ENCODE assay signal across 8 mouse cellular contexts in genomic region chr17:70706976-70707818, GRCm38 (mm10).
DNase-seq lines count a peak whose midpoint lies in the region; ATAC-seq and TF ChIP-seq lines count a peak whose summit lies in the region.

No protein-coding gene starts in this region.

- H3K4me1 ChIP-seq in CH12.LX (ENCODE audit: control insufficient read depth in 1 of 2, insufficient read depth in 2 of 2): peaks cover 0 to 15% of the 10 kb centered on the region in 2 experiments; a peak in 2 of 4 replicates
- H3K4me1 ChIP-seq in forebrain, embryonic 15.5 days: peaks cover 6% of the 10 kb centered on the region
- no peaks in the 10 kb centered on the region; the same call in 1 of the 2 replicates for H3K4me1 ChIP-seq in lung, adult 2 months (ENCODE audit: control insufficient read depth, insufficient read depth, low read length)

- no peaks in the 10 kb centered on the region for H3K36me3 ChIP-seq in CH12.LX (replicated peaks in 1 of 2; ENCODE audit: control insufficient read depth in 1 of 2, insufficient read depth in 1 of 2, low read length in 1 of 2)
- no peaks in the 10 kb centered on the region for H3K36me3 ChIP-seq in forebrain, embryonic 15.5 days

- peak overlapping the region; percentile 67 for H3K4me2 ChIP-seq in CH12.LX (ENCODE audit: insufficient read depth, low read depth, poor library complexity, severe bottlenecking)
- peak overlapping the region; percentile 51 for H3K4me2 ChIP-seq in forebrain, embryonic 15.5 days (replicated peaks)

- peaks cover 2% of the 10 kb centered on the region for H3K27me3 ChIP-seq in CH12.LX (replicated peaks)
- H3K27me3 ChIP-seq in forebrain, embryonic 15.5 days: 0 out of 2 replicates have a peak, but pooled peaks cover 3% of the 10 kb centered on the region

- no peak overlapping the region for H3K27ac ChIP-seq in CH12.LX (ENCODE audit: insufficient read depth, low read depth)
- no peak overlapping the region for H3K27ac ChIP-seq in forebrain, embryonic 15.5 days (replicated peaks)

- 4% methylated on average over 28 of the region's 28 CpGs for WGBS in forebrain, embryonic 15.5 days
- 5% methylated on average over 28 of the region's 28 CpGs for WGBS in lung, adult 2 months

- peak; percentile 62 for ATAC-seq in cerebellum, adult (ENCODE audit: insufficient number of reproducible peaks, low FRiP score, low TSS enrichment)
- ATAC-seq in forebrain, embryonic 15.5 days (replicated peaks): peak; percentile 83
- ATAC-seq in neutrophil, adult 5-6 weeks (ENCODE audit: extremely low read depth, insufficient number of reproducible peaks, low FRiP score, poor library complexity, severe bottlenecking): peak; percentile 54; the same call in 1 of the 2 replicates

- intact Hi-C loops in heart, postnatal 25 days (cut with DNase I): loop anchor here (1.0 kb wide), 1 partner anchor 261 kb away; no protein-coding TSS in a partner anchor

- TF ChIP-seq EP300 in CH12.LX (IDR thresholded peaks at IDR 0.05; ENCODE audit: low read length): no peak

- no peaks in the 10 kb centered on the region for H3K9me3 ChIP-seq in CH12.LX (replicated peaks; ENCODE audit: low read length)
- H3K9me3 ChIP-seq in forebrain, embryonic 15.5 days: no peaks in the 10 kb centered on the region

- TF ChIP-seq RAD21 in CH12.LX (IDR thresholded peaks at IDR 0.05; ENCODE audit: low read depth, low read length): peak; percentile 95

- H3K4me3 ChIP-seq in CH12.LX (replicated peaks in 1 of 3; ENCODE audit: low read depth in 2 of 3, low read length in 2 of 3, poor library complexity in 1 of 3): peak overlapping the region in 2 of 3 experiments; percentile 5 to 10
- H3K4me3 ChIP-seq in forebrain, embryonic 15.5 days: peak overlapping the region; percentile 26
- H3K4me3 ChIP-seq in lung, adult 2 months (replicated peaks; ENCODE audit: extremely low read depth, low read depth, low read length): no peak overlapping the region

- peak; percentile 90 to 92 for TF ChIP-seq CTCF in CH12.LX (conservative IDR thresholded peaks at IDR 0.05 in 1 of 2, IDR thresholded peaks at IDR 0.05 in 1 of 2; ENCODE audit: low read depth in 2 of 2, low read length in 2 of 2)
- peak; percentile 90 for TF ChIP-seq CTCF in lung, adult 2 months (IDR thresholded peaks at IDR 0.05; ENCODE audit: insufficient read depth, low read length)

- dilution Hi-C loops in CH12.LX (cut with MboI; ENCODE audit: extremely low pct_ligation_motif_present, extremely low pct_unique_long_range_greater_than_20kb, low sequenced_read_pairs): no loop called here

- in situ Hi-C loops in CH12.LX (cut with MboI; ENCODE audit: low pct_ligation_motif_present, low pct_unique_long_range_greater_than_20kb, low sequenced_read_pairs): no loop called here

- no peak overlapping the region for H3K9ac ChIP-seq in CH12.LX (ENCODE audit: insufficient read depth, low read depth)
- H3K9ac ChIP-seq in forebrain, embryonic 15.5 days (replicated peaks): peak overlapping the region; percentile 38; the same call in 1 of the 2 replicates

- DNase-seq in CH12.LX (ENCODE audit: extremely low read depth): peak; percentile 74
- peak; percentile 65 for DNase-seq in heart, postnatal 25 days (ENCODE audit: low spot score)
- peak; percentile 82 for DNase-seq in layer of hippocampus, adult 11-12 months (ENCODE audit: low spot score)
- DNase-seq in lung, adult 2 months: peak; percentile 79
- peak; percentile 78 for DNase-seq in testis, postnatal 14 days (ENCODE audit: low spot score)

- no peak for TF ChIP-seq POLR2A in CH12.LX (IDR thresholded peaks at IDR 0.05; ENCODE audit: low read depth, low read length)
- TF ChIP-seq POLR2A in lung, adult 2 months (IDR thresholded peaks at IDR 0.05; ENCODE audit: borderline replicate concordance, extremely low read depth, low read depth, low read length): no peak

- no peaks in the 10 kb centered on the region for H3K79me2 ChIP-seq in CH12.LX (replicated peaks; ENCODE audit: control insufficient read depth, extremely low read depth, insufficient read depth, poor library complexity, severe bottlenecking)

TF ChIP-seq in CH12.LX, 34 proteins besides CTCF, POLR2A, EP300 and RAD21:
- TF ChIP-seq MAFK (IDR thresholded peaks at IDR 0.05; ENCODE audit: insufficient replicate concordance, low read length) (no peak), RCOR1 (conservative IDR thresholded peaks at IDR 0.05; ENCODE audit: low read depth, low read length) (no peak), ZMIZ1 (IDR thresholded peaks at IDR 0.05; ENCODE audit: low read depth, low read length) (no peak), SIN3A (IDR thresholded peaks at IDR 0.05; ENCODE audit: low read length) (no peak), GABPA (IDR thresholded peaks at IDR 0.05; ENCODE audit: insufficient replicate concordance, low read depth, low read length) (no peak), JUND (conservative IDR thresholded peaks at IDR 0.05; ENCODE audit: low read depth, low read length) (no peak), MEF2A (IDR thresholded peaks at IDR 0.05; ENCODE audit: borderline replicate concordance, low read depth, low read length) (no peak), TCF12 (IDR thresholded peaks at IDR 0.05; ENCODE audit: low read depth, low read length) (0 out of 2 replicates have a peak, but pooled peaks have one; percentile 19), HCFC1 (IDR thresholded peaks at IDR 0.05; ENCODE audit: low read depth, low read length) (no peak), POLR2AphosphoS2 (IDR thresholded peaks at IDR 0.05; ENCODE audit: low read depth, low read length) (no peak), SMC3 (IDR thresholded peaks at IDR 0.05; ENCODE audit: low read depth, low read length) (peak; percentile 85), KAT2A (IDR thresholded peaks at IDR 0.05; ENCODE audit: insufficient replicate concordance, low read length) (no peak), ZC3H11A (IDR thresholded peaks at IDR 0.05; ENCODE audit: low read depth, low read length) (peak; percentile 31), NELFE (IDR thresholded peaks at IDR 0.05; ENCODE audit: low read depth, low read length) (no peak), MAX (IDR thresholded peaks at IDR 0.05; ENCODE audit: low read length) (peak; percentile 57), MXI1 (IDR thresholded peaks at IDR 0.05; ENCODE audit: low read depth, low read length) (peak; percentile 50; the same call in 1 of the 2 replicates), IRF4 (IDR thresholded peaks at IDR 0.05; ENCODE audit: low read depth, low read length) (no peak), CHD1 (IDR thresholded peaks at IDR 0.05; ENCODE audit: low read depth, low read length) (no peak), ETS1 (conservative IDR thresholded peaks at IDR 0.05; ENCODE audit: low read depth, low read length) (no peak), USF1 (IDR thresholded peaks at IDR 0.05; ENCODE audit: low read depth, low read length) (no peak), E2F4 (IDR thresholded peaks at IDR 0.05; ENCODE audit: insufficient replicate concordance, low read depth, low read length) (no peak), ZKSCAN1 (IDR thresholded peaks at IDR 0.05; ENCODE audit: borderline replicate concordance, low read depth, low read length) (no peak), MYC (IDR thresholded peaks at IDR 0.05; ENCODE audit: low read depth, low read length) (peak; percentile 0; the same call in 1 of the 2 replicates), BHLHE40 (IDR thresholded peaks at IDR 0.05; ENCODE audit: low read depth, low read length) (0 out of 2 replicates have a peak, but pooled peaks have one; percentile 9)
